Mouse (Mus musculus): Measurements from ENCODE around the gene Hspb2. TPM values are rescaled to one million over a fixed set of nuclear protein-coding genes. Genes with fewer than 3 reads are reported as not detected.

Hspb2 gene
- polyA plus RNA-seq, 1 experiment from 2014 or later, result 7.4 TPM

DNA sequence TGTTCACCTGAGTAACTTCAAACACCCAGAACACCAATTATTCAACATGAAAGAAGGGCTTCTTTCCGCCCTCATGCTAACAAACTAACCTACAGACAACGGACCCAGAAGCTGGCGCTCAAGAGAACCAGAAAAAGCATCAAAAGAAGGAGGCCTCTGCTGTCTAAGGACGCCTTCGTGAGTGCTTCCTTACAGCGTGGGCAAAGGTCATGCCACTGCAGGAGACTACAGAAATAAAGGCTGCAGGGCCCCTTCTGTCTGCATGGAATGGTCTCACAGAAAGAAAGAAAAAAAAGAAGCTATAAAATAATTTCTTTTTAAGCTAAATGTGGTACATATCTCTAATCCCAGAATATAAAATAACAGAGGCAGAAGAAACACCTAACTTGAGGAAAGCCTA lies 47.2 kb downstream of the Hspb2 start:
- Histone ChIP-seq H3K27me3 (ENCODE audit: insufficient read depth, low read length) (no peaks in the 10 kb centered on the region), H3K4me2 (ENCODE audit: low read length) (no peak overlapping the region), H3K27ac (no peak overlapping the region), H3K36me3 (ENCODE audit: insufficient read depth, low read length) (no peaks in the 10 kb centered on the region), H3K9me3 (replicated peaks; ENCODE audit: low read length) (no peaks in the 10 kb centered on the region), H3K4me3 (replicated peaks; ENCODE audit: low read depth, low read length) (no peak overlapping the region), H3K9ac (ENCODE audit: low read depth, low read length) (no peak overlapping the region), H3K4me1 (replicated peaks; ENCODE audit: insufficient read depth, low read length) (no peaks in the 10 kb centered on the region)
- no peak for TF ChIP-seq CTCF (IDR thresholded peaks at IDR 0.05; ENCODE audit: low read depth)
- no peak for ATAC-seq (replicated peaks; ENCODE audit: low FRiP score, low read depth)
- no peak for DNase-seq (ENCODE audit: low spot score)
- 57% methylated on average over 6 of the region's 6 CpGs for WGBS

Other genes starting within 250 kb of the Hspb2 start
- gene Pts, start 223.6 kb downstream of the Hspb2 start, polyA plus RNA-seq (2015; fragmentation: Nextera tagmentation; extraction: Ambion mirVana), result 133 and 139 TPM in 2 replicates
- 3.7 and 5.2 TPM in 2 replicates for gene Il18, start 197.5 kb downstream of the Hspb2 start, polyA plus RNA-seq (2015; fragmentation: Nextera tagmentation; extraction: Ambion mirVana)
- gene Bco2, start 197.2 kb downstream of the Hspb2 start, polyA plus RNA-seq (2015; fragmentation: Nextera tagmentation; extraction: Ambion mirVana), result 0.17 and 0.27 TPM in 2 replicates
- not detected in 2 replicates for gene Tex12, start 191.0 kb downstream of the Hspb2 start, polyA plus RNA-seq (2015; fragmentation: Nextera tagmentation; extraction: Ambion mirVana)
- 599 and 602 TPM in 2 replicates for gene Sdhd, start 148.5 kb downstream of the Hspb2 start, polyA plus RNA-seq (2015; fragmentation: Nextera tagmentation; extraction: Ambion mirVana)
- 406 and 483 TPM in 2 replicates for gene Timm8b, start 148.4 kb downstream of the Hspb2 start, polyA plus RNA-seq (2015; fragmentation: Nextera tagmentation; extraction: Ambion mirVana)
- 5.7 and 7.1 TPM in 2 replicates for gene Pih1d2, start 135.0 kb downstream of the Hspb2 start, polyA plus RNA-seq (2015; fragmentation: Nextera tagmentation; extraction: Ambion mirVana)
- gene Nkapd1, start 134.9 kb downstream of the Hspb2 start, polyA plus RNA-seq (2015; fragmentation: Nextera tagmentation; extraction: Ambion mirVana), result 25.7 and 26.0 TPM in 2 replicates
- 84.6 and 86.5 TPM in 2 replicates for gene Dlat, start 92.6 kb downstream of the Hspb2 start, polyA plus RNA-seq (2015; fragmentation: Nextera tagmentation; extraction: Ambion mirVana)
- gene Dixdc1, start 12.8 kb downstream of the Hspb2 start, polyA plus RNA-seq (2015; fragmentation: Nextera tagmentation; extraction: Ambion mirVana), result 7.3 and 7.5 TPM in 2 replicates
- gene 2310030G06Rik, start 5.8 kb downstream of the Hspb2 start, polyA plus RNA-seq (2015; fragmentation: Nextera tagmentation; extraction: Ambion mirVana), result 26.8 and 27.1 TPM in 2 replicates
- 198 and 233 TPM in 2 replicates for gene Cryab, start 1.0 kb downstream of the Hspb2 start, polyA plus RNA-seq (2015; fragmentation: Nextera tagmentation; extraction: Ambion mirVana)
- gene Fdxacb1, start 15.9 kb upstream of the Hspb2 start, polyA plus RNA-seq (2015; fragmentation: Nextera tagmentation; extraction: Ambion mirVana), result 7.9 and 9.3 TPM in 2 replicates
- 24.8 and 28.9 TPM in 2 replicates for gene Alg9, start 22.7 kb upstream of the Hspb2 start, polyA plus RNA-seq (2015; fragmentation: Nextera tagmentation; extraction: Ambion mirVana)
- gene 1110032A03Rik, start 23.2 kb upstream of the Hspb2 start, polyA plus RNA-seq (2015; fragmentation: Nextera tagmentation; extraction: Ambion mirVana), result 56.6 and 62.9 TPM in 2 replicates
- 36.6 and 43.6 TPM in 2 replicates for gene Ppp2r1b, start 92.9 kb upstream of the Hspb2 start, polyA plus RNA-seq (2015; fragmentation: Nextera tagmentation; extraction: Ambion mirVana)

All from kidney, postnatal 0 days (tissue).